Mouse (Mus musculus): ENCODE measurements around the gene Gm14548. TPM values are rescaled to one million over a fixed set of nuclear protein-coding genes. Genes with fewer than 3 reads are reported as not detected.
"Not testable (repeated sequence)": the region's sequence is repeated elsewhere in the genome, so short reads cannot be mapped to it uniquely, and the experiment has no call there.

The Gm14548 gene
- not detected for polyA plus RNA-seq (2017; shearing (Covaris generic))

- not testable (repeated sequence) for ATAC-seq
These were observed at the start of gene Gm14548 for GRCm38 (mm10) chr7:3898036-3898590. Gm14548 (minus strand) TSS chr7:3898120.

- ATAC-seq = no peak
These were observed 48.2 kb upstream of the Gm14548 start for GRCm38 (mm10) chr7:3946117-3946516.

GRCm38 (mm10) chr7:3940915-3941314, 43.0 kb upstream of the Gm14548 start:
- ATAC-seq = no peak

- ATAC-seq = no peak
These were observed 42.1 kb upstream of the Gm14548 start for GRCm38 (mm10) chr7:3939866-3940525.

GRCm38 (mm10) chr7:3935473-3935872, 37.6 kb upstream of the Gm14548 start:
- not testable (repeated sequence) for ATAC-seq

GRCm38 (mm10) chr7:3915387-3915786, 17.5 kb upstream of the Gm14548 start, which contains the start of gene Lilra6:
Lilra6 (minus strand) TSS chr7:3915503.
- ATAC-seq = not testable (repeated sequence)

- ATAC-seq = no peak
These were observed 5.8 kb upstream of the Gm14548 start for GRCm38 (mm10) chr7:3903704-3904103.

GRCm38 (mm10) chr7:3875032-3875431, 22.9 kb downstream of the Gm14548 start:
- ATAC-seq = not testable (repeated sequence)

- not testable (repeated sequence) for ATAC-seq
These were observed 53.0 kb downstream of the Gm14548 start, which contains the start of gene Pira2 for GRCm38 (mm10) chr7:3844951-3845350. Pira2 (minus strand) TSS chr7:3845051.

GRCm38 (mm10) chr7:3837854-3838253, 60.1 kb downstream of the Gm14548 start:
- ATAC-seq = not testable (repeated sequence)

Other genes with a start within 250 kb of the Gm14548 start
- 1 to 10 TPM; 6.6 to 8.6 TPM for gene Leng1, start 232.3 kb downstream of the Gm14548 start, polyA plus RNA-seq (2017; shearing (Covaris generic))
- gene Tmc4, start 220.6 kb downstream of the Gm14548 start, polyA plus RNA-seq (2017; shearing (Covaris generic)) = 1 to 10 TPM; 4.1 to 9.2 TPM
- gene Tsen34, start 205.3 kb downstream of the Gm14548 start, polyA plus RNA-seq (2017; shearing (Covaris generic)) = 10 to 100 TPM in 1 of 2 experiments, 1 to 10 TPM in 1; 7.5 to 10.4 TPM
- 10 to 100 TPM; 13.8 to 27.6 TPM for gene Mboat7, start 204.6 kb downstream of the Gm14548 start, polyA plus RNA-seq (2017; shearing (Covaris generic))
- 1,000 to 10,000 TPM; 4,746 to 5,361 TPM for gene Rps9, start 194.1 kb downstream of the Gm14548 start, polyA plus RNA-seq (2017; shearing (Covaris generic))
- under 1 TPM in 1 of 2 experiments, not detected in 1; 0.61 TPM for gene Pirb, start 177.7 kb downstream of the Gm14548 start, polyA plus RNA-seq (2017; shearing (Covaris generic))
- not detected for gene Gm15448, start 72.4 kb downstream of the Gm14548 start, polyA plus RNA-seq (2017; shearing (Covaris generic))
- under 1 TPM in 1 of 2 experiments, not detected in 1; 0.15 TPM for gene Pira2, start 53.1 kb downstream of the Gm14548 start, polyA plus RNA-seq (2017; shearing (Covaris generic))
- not detected for gene Lilra6, start 17.4 kb upstream of the Gm14548 start, polyA plus RNA-seq (2017; shearing (Covaris generic))
- 1 to 10 TPM; 5.3 to 6.9 TPM for gene Lair1, start 165.1 kb upstream of the Gm14548 start, polyA plus RNA-seq (2017; shearing (Covaris generic))
- gene Ttyh1, start 221.3 kb upstream of the Gm14548 start, polyA plus RNA-seq (2017; shearing (Covaris generic)) = under 1 TPM; 0.45 to 0.53 TPM
- 10 to 100 TPM; 26.1 to 29.3 TPM for gene Leng8, start 238.9 kb upstream of the Gm14548 start, polyA plus RNA-seq (2017; shearing (Covaris generic))

Measured in activated CD4-positive, CD25-positive, alpha-beta regulatory T cell, adult 4 months (primary cell).